Mouse (Mus musculus) T-helper 1 cell (primary cell): Measurements from ENCODE around the gene Trim15.
"Not testable (repeated sequence)": the region's sequence is repeated elsewhere in the genome, so short reads cannot be mapped to it uniquely, and the experiment has no call there.

ENCODE experiments used
- in situ Hi-C: fragments of 300-600 bp; cut with MboI, MseI; formaldehyde crosslinking; loops from one replicate; pipeline ENCODE4 v1.15.1; 2025; ENCODE audit warnings: high pct_unique_total_duplicates

The Trim15 gene

DNA sequence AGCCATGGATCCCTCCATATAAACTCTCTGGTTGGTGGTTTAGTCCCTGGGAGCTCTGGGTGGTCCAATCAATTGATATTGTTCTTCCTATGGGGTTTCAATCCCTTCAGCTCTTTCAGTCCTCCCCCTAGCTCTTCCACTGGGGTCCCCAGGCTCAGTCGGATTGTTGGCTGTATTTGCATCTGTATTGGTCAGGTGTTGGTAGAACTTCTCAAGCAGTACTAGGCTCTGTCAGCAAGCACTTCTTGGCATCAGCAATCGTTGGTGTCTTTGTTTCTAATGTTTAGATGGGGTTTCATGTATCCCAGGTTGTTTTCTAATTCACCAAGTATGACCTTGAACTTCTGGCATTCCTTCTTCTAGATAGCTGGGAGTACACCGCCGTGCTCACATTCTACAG is 34.3 kb downstream of the Trim15 start:
- in situ Hi-C loops: no loop called here

DNA sequence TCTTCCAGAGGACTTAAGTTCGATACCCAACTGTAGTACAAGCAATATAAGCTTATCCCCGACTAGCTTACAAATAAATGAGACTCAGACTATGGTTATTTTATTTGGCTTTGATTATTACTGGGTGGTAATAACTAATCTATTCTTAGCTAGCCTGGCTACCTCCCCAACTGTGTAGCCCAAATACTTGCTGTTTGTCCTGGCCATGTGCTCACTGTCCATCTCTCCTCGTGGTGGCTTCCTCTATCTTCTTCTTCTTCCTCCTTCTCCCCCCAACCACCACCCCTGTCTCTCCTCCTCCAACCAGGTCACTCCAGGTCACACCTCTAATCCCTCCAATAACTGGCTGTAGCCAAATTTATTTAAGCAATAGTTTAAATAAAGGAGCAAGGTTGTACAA is 36.5 kb downstream of the Trim15 start:
- in situ Hi-C loops: no loop called here

DNA sequence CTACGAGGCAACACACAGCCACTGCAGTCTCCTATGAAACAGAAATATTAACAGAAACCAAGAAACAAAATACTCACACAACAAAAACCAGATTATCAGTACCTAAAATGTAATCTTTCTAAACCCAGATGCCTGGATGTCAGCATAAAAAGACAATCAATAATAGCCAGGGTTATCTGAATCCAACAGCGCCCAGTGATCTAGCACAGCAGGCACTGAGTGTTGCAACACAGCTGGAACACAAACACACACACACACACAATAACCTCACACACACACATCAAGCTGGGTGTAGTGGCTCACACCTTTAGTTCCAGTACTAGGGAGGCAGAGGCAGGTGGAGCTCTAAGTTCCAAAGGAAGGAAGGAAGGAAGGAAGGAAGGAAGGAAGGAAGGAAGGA is 38.5 kb downstream of the Trim15 start:
- in situ Hi-C loops: no loop called here

DNA sequence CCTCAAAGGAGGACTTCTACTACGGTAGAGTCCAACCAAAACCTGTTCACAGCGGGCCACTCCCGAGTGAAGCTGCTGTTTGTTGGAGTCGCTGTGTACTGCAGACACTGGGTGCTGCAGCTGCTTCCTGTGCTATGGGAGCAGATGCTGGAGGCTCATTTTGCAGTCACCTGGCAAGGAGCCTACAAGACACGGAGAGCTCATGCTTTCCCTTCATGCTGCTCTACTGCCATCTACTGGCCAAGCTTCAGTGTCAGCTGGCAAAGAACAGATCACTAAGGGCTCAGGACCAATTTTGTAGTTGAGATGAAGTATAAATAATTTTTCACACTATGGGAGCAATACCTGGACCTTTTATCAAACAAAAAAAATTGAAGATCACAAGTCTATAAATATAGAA is 41.0 kb downstream of the Trim15 start:
- in situ Hi-C loops: not testable (repeated sequence)

DNA sequence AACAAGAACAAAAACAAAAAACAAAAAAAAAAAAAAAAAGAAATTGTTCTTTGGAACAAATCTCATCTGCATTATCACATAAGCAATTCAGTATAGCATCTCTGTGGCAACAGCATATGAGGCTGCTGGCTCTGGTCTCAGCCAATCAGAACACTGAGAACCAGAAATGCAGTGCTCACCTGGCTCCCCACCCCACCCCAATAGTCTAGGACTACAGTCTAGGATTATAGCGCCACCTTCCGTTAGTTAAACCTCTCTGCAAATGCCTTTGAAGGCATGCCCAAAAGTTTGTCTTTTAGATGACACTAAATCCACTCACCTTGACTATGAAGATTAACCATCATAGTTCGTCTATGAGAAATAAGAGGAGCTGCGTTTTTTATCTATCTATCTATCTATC is 41.5 kb downstream of the Trim15 start:
- in situ Hi-C loops: no loop called here

DNA sequence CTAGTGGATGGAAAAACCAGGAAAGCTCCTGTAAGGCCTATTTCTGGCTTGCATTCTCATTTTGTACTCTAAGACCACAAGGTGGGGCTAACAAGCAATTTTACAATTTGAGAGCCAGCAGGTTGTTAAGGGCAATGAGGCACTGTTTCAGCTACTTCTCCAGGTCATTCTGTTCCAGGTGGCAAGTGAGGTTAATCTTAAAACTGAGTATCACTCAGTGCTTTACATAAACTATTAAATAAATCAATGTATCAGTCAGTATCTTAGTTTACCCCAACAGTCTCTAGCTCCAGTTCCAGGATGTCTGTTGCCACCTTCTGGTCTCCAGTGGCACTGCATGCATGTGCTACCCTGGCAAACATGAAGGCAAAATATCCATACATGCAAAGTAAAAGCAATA is 43.0 kb downstream of the Trim15 start:
- in situ Hi-C loops: no loop called here

DNA sequence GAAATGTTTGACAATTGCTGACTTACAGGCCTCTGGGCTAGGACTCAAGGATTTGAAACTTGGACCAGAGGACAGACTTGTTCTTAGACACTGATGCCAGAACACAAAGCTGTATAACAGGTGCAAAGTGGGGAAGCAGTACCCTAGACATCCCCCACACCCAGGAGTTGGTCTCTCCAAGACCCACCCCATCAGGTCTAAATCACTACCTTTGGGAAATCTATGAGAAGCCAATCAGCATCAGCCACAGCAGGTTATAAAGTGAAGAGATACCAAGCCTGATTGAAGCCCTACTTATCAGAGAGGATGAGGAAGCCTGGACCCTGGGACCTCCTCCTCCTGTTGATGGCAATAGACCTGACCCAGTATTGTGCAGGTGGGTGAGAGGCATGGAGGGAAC is 55.1 kb downstream of the Trim15 start, which contains the start of gene H2-M10.6:
Gene H2-M10.6 (plus strand): TSS at position 301 of the 400 bp plus-strand sequence.
- in situ Hi-C loops: no loop called here
